Mouse (Mus musculus): ENCODE measurements around the gene Zcchc24. TPM values are rescaled to one million over a fixed set of nuclear protein-coding genes. Genes with fewer than 3 reads are reported as not detected.
A peak's percentile ranks its signal among the peaks of the same experiment; 100 is the strongest.

Zcchc24 gene
- polyA plus RNA-seq, 1 experiment from 2014 or later = 13.4 TPM

DNA sequence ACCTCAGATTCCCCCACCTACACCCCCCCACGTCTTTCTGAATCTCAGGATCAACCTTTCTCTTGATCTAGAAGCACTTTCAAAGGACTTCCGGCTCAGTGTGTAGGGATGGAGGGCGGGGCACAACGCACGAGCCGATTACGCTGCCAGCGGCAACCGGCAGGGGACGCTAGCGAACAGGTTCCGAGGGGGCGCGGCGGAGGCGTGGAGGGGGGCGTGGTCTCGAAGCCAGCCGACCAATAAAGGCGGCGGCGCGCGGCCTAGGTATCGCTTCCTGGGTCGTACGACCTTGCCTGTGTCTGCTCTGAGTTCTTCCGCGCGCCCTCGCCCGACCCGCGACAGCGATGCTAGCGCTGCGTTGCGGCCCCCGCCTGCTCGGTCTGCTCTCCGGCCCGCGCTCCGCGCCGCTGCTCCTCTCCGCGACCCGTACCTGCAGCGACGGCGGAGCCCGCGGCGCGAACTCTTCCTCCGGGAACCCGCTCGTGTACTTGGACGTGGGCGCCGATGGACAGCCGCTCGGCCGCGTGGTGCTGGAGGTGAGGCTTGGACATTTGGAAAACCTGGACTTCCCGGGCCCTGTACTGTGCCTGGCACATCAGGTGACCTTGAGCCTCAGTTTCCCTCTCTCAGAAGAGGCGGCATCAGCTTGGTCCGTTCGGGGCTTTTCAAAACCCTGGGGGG is 74.8 kb downstream of the Zcchc24 start, which contains the start of gene Ppif:
Gene Ppif (plus strand): TSS at position 267 of the 681 bp plus-strand sequence.
- H3K4me2 ChIP-seq (replicated peaks; ENCODE audit: low read depth, low read length) = peak within 1 kb of the TSS; percentile 94
- WGBS = under 1% methylated on average over 70 of the region's 70 CpGs
- peak within 1 kb of the TSS; percentile 77 for H3K9ac ChIP-seq (ENCODE audit: low read depth, low read length)
- H3K27me3 ChIP-seq (ENCODE audit: control insufficient read depth, insufficient read depth, low read length) = no peaks in the 10 kb centered on the region
- ATAC-seq (ENCODE audit: low FRiP score) (peak; percentile 92), DNase-seq (ENCODE audit: low spot score) (peak; percentile 98)
- H3K4me3 ChIP-seq (ENCODE audit: low read depth, low read length) = peak within 1 kb of the TSS; percentile 88
- no peaks in the 10 kb centered on the region for H3K9me3 ChIP-seq (ENCODE audit: control insufficient read depth, low read length)
- no peaks in the 10 kb centered on the region; the same call in 1 of the 2 replicates for H3K36me3 ChIP-seq (ENCODE audit: control insufficient read depth, insufficient read depth, low read length)
- no peak within 1 kb of the TSS for H3K27ac ChIP-seq (ENCODE audit: low read depth, low read length)
- H3K4me1 ChIP-seq (replicated peaks; ENCODE audit: control insufficient read depth, insufficient read depth, low read length) = peaks cover 6% of the 10 kb centered on the region; the same call in 1 of the 2 replicates

DNA sequence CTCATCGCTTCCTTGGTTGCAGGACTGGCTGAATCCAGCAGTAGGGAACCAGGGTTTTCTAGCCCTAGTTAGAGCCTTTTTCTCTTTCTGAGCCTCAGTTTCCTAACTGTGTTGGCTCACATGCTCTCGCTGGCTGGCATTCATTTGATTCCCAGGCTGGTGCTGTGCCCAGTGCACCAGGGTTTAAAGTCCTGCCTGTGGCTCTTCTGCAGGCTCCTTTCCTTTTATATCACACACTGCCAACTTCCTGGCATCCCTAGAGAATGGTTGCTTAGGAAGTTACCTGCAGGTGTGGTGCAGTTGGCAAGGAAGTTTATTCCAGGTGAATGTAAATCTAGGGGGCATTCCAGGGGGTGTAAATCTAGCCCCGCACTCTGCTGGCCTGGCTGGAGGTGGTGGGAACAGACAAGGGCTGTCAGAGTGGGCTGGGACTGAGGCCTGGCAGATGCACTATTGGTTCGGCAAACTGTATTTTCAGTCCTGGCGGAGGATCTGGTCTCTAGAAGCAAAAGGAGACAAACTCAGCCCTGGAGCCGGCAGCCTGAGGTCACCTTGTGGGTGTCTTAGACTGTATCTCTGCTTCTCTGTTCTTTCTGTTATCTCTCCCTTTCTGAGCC is 75.5 kb downstream of the Zcchc24 start:
- DNase-seq (ENCODE audit: low spot score) (no peak), ATAC-seq (ENCODE audit: low FRiP score) (peak; percentile 48)
- Histone ChIP-seq H3K4me2 (replicated peaks; ENCODE audit: low read depth, low read length) (peak overlapping the region; percentile 18; the same call in 1 of the 2 replicates), H3K4me1 (replicated peaks; ENCODE audit: control insufficient read depth, insufficient read depth, low read length) (peaks cover 6% of the 10 kb centered on the region; the same call in 1 of the 2 replicates), H3K27me3 (ENCODE audit: control insufficient read depth, insufficient read depth, low read length) (no peaks in the 10 kb centered on the region), H3K9me3 (ENCODE audit: control insufficient read depth, low read length) (no peaks in the 10 kb centered on the region), H3K9ac (ENCODE audit: low read depth, low read length) (peak overlapping the region; percentile 42; the same call in 1 of the 2 replicates), H3K27ac (ENCODE audit: low read depth, low read length) (no peak overlapping the region), H3K36me3 (ENCODE audit: control insufficient read depth, insufficient read depth, low read length) (no peaks in the 10 kb centered on the region; the same call in 1 of the 2 replicates), H3K4me3 (ENCODE audit: low read depth, low read length) (0 out of 2 replicates have a peak overlapping the region, but pooled peaks have one; percentile 88)
- WGBS = 76% methylated on average over 6 of the region's 6 CpGs

DNA sequence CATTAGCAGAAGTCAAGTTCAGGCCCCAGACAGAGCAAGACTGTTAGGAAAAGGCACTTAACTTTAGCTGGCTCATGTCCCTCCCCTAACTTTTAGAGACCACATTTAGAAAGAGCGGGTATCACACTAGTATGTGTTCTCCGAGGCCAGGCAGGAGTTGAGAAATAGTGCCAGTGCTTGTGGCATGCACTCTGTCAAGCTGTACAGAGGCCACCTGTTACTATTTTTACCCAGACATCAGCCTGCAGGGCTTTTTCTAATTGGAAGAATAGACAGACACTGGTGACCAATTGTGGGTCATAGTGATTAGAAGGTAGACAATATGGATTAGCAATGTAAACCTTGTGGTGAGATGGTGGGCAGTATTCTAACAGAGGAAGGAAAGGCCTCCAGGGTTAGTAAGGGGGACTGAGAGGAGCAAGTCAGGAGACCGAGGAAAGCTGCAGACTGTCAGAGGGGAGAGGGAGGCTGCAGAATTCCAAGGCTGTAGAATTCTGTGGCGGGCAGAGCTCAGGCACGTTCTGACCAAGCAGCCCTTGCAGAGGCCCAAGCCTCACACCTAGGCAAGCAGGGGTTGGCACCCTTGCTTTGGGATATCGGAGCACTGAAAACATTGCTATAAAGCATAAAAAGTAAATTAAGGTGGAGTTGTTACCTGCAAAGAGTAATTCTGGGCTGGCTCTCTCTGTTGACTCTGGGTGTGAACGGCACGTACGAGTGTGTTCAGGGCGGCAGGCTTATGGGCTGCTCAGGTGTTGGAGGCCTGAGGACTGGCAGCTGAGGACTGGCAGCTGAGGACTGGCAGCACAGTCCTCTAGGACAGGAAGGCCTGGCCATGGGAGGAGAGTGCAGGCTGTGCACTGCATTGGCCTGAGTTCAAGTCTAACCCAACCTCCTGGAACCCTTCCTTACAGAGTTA is 81.6 kb downstream of the Zcchc24 start:
- Histone ChIP-seq H3K4me1 (replicated peaks; ENCODE audit: control insufficient read depth, insufficient read depth, low read length) (no peaks in the 10 kb centered on the region), H3K4me2 (replicated peaks; ENCODE audit: low read depth, low read length) (no peak overlapping the region), H3K27ac (ENCODE audit: low read depth, low read length) (no peak overlapping the region), H3K9me3 (ENCODE audit: control insufficient read depth, low read length) (no peaks in the 10 kb centered on the region), H3K9ac (ENCODE audit: low read depth, low read length) (no peak overlapping the region), H3K4me3 (ENCODE audit: low read depth, low read length) (no peak overlapping the region), H3K27me3 (ENCODE audit: control insufficient read depth, insufficient read depth, low read length) (no peaks in the 10 kb centered on the region), H3K36me3 (ENCODE audit: control insufficient read depth, insufficient read depth, low read length) (no peaks in the 10 kb centered on the region)
- 88% methylated on average over 10 of the region's 10 CpGs for WGBS
- ATAC-seq (ENCODE audit: low FRiP score) = no peak
- DNase-seq (ENCODE audit: low spot score) = no peak

- WGBS = 82% methylated on average over 7 of the region's 7 CpGs
- no peak for DNase-seq (ENCODE audit: low spot score)
- no peaks in the 10 kb centered on the region for H3K9me3 ChIP-seq (ENCODE audit: control insufficient read depth, low read length)
- no peak overlapping the region for H3K4me2 ChIP-seq (replicated peaks; ENCODE audit: low read depth, low read length)
- H3K27me3 ChIP-seq (ENCODE audit: control insufficient read depth, insufficient read depth, low read length) = no peaks in the 10 kb centered on the region
- no peaks in the 10 kb centered on the region for H3K4me1 ChIP-seq (replicated peaks; ENCODE audit: control insufficient read depth, insufficient read depth, low read length)
- H3K27ac ChIP-seq (ENCODE audit: low read depth, low read length) = no peak overlapping the region
- no peak for ATAC-seq (ENCODE audit: low FRiP score)
- H3K9ac ChIP-seq (ENCODE audit: low read depth, low read length) = no peak overlapping the region
- no peak overlapping the region for H3K4me3 ChIP-seq (ENCODE audit: low read depth, low read length)
- no peaks in the 10 kb centered on the region for H3K36me3 ChIP-seq (ENCODE audit: control insufficient read depth, insufficient read depth, low read length)
Measured at GRCm38 (mm10) chr14:25686216-25686945, 82.5 kb downstream of the Zcchc24 start.

DNA sequence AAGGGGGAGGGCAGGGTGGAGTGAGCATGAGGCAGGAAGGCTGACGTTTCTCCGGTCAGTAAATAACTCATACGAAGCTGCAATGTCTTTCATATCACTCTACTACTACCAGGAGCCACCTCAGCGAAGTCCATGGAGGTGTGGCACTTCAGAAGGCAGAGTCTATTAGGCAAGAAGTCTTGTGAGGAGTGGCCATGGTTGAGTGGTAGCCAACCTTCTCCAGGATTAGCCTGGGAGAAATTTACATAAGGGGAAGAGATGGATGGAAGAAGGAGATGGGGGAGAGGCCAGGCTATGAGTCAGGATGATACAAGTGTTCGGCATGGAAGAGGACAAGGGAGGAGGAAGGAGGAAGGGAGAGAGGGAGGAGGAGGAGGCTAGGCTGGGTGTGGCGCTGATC is 86.8 kb downstream of the Zcchc24 start:
- H3K9me3 ChIP-seq (ENCODE audit: control insufficient read depth, low read length) = no peaks in the 10 kb centered on the region
- H3K27me3 ChIP-seq (ENCODE audit: control insufficient read depth, insufficient read depth, low read length) = no peaks in the 10 kb centered on the region
- no peak for DNase-seq (ENCODE audit: low spot score)
- H3K4me3 ChIP-seq (ENCODE audit: low read depth, low read length) = no peak overlapping the region
- no peaks in the 10 kb centered on the region for H3K4me1 ChIP-seq (replicated peaks; ENCODE audit: control insufficient read depth, insufficient read depth, low read length)
- ATAC-seq (ENCODE audit: low FRiP score) = no peak
- H3K9ac ChIP-seq (ENCODE audit: low read depth, low read length) = no peak overlapping the region
- no peak overlapping the region for H3K4me2 ChIP-seq (replicated peaks; ENCODE audit: low read depth, low read length)
- H3K36me3 ChIP-seq (ENCODE audit: control insufficient read depth, insufficient read depth, low read length) = no peaks in the 10 kb centered on the region
- WGBS = 85% methylated on average over 6 of the region's 6 CpGs
- H3K27ac ChIP-seq (ENCODE audit: low read depth, low read length) = no peak overlapping the region

DNA sequence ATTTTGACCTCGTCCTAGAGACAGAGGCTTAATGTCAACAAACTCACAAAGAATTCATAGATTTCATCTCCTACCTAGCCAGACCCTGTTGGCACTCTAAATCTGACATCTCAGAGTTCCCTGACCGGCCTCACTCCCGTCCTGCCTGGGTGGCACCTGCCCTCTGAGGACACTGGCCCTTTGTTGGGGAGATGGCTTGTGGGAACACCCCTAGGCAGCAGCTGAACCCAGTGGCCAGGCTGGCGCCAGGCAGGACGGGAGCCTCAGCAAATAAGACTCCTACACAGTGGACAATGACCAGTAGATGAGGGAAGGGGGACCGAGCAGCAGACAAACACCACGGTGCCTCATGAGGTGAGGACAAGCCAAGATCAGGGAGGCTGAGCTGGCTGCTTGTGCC is 89.2 kb downstream of the Zcchc24 start:
- DNase-seq (ENCODE audit: low spot score) = no peak
- Histone ChIP-seq H3K9me3 (ENCODE audit: control insufficient read depth, low read length) (no peaks in the 10 kb centered on the region), H3K9ac (ENCODE audit: low read depth, low read length) (no peak overlapping the region), H3K4me2 (replicated peaks; ENCODE audit: low read depth, low read length) (no peak overlapping the region), H3K4me1 (replicated peaks; ENCODE audit: control insufficient read depth, insufficient read depth, low read length) (no peaks in the 10 kb centered on the region), H3K4me3 (ENCODE audit: low read depth, low read length) (no peak overlapping the region), H3K36me3 (ENCODE audit: control insufficient read depth, insufficient read depth, low read length) (no peaks in the 10 kb centered on the region), H3K27me3 (ENCODE audit: control insufficient read depth, insufficient read depth, low read length) (no peaks in the 10 kb centered on the region), H3K27ac (ENCODE audit: low read depth, low read length) (no peak overlapping the region)
- no peak for ATAC-seq (ENCODE audit: low FRiP score)
- WGBS = 67% methylated on average over 7 of the region's 7 CpGs

GRCm38 (mm10) chr14:25667587-25667986 is 101.3 kb downstream of the Zcchc24 start:
- Histone ChIP-seq H3K36me3 (ENCODE audit: control insufficient read depth, insufficient read depth, low read length) (peaks cover 12% of the 10 kb centered on the region), H3K4me2 (replicated peaks; ENCODE audit: low read depth, low read length) (no peak overlapping the region), H3K9me3 (ENCODE audit: control insufficient read depth, low read length) (no peaks in the 10 kb centered on the region), H3K27ac (ENCODE audit: low read depth, low read length) (no peak overlapping the region), H3K4me3 (ENCODE audit: low read depth, low read length) (no peak overlapping the region), H3K9ac (ENCODE audit: low read depth, low read length) (no peak overlapping the region), H3K27me3 (ENCODE audit: control insufficient read depth, insufficient read depth, low read length) (no peaks in the 10 kb centered on the region), H3K4me1 (replicated peaks; ENCODE audit: control insufficient read depth, insufficient read depth, low read length) (0 out of 2 replicates have a peak, but pooled peaks cover 3% of the 10 kb centered on the region)
- 83% methylated on average over 3 of the region's 3 CpGs for WGBS
- DNase-seq (ENCODE audit: low spot score) = no peak
- no peak for ATAC-seq (ENCODE audit: low FRiP score)

Measured in hindbrain, embryonic 11.5 days (tissue).